15 mouse cellular contexts compared by ENCODE assay signal in genomic region chr8:70377049-70377448, GRCm38 (mm10). TPM values are rescaled to one million over a fixed set of nuclear protein-coding genes. Genes with fewer than 3 reads are reported as not detected.
DNase-seq lines count a peak whose midpoint lies in the region; ATAC-seq and TF ChIP-seq lines count a peak whose summit lies in the region.
"Had no signal": no experiment of that assay in that cellular context is flagged by ENCODE, and none has a peak within 500 bp of the region (broad histone marks: within the 10 kb centered on the region; RNA-seq: fewer than 3 reads in every experiment).

No protein-coding gene starts in this region.

- ATAC-seq in limb, embryonic 11.5 days (ENCODE audit: insufficient number of reproducible peaks, low FRiP score, low TSS enrichment, low read depth), result no peak
- peak; percentile 7; the same call in 1 of the 2 replicates for ATAC-seq in common myeloid progenitor, adult 5-6 weeks (replicated peaks; ENCODE audit: low read depth, poor library complexity, severe bottlenecking)
- ATAC-seq: activated CD4-positive, CD25-positive, alpha-beta regulatory T cell, adult 4 months; midbrain, embryonic 15.5 days had no signal

- no peaks in the 10 kb centered on the region for H3K36me3 ChIP-seq in limb, embryonic 11.5 days (ENCODE audit: control insufficient read depth, insufficient read depth, low read length)
- no peaks in the 10 kb centered on the region for H3K36me3 ChIP-seq in limb, embryonic 10.5 days
- no peaks in the 10 kb centered on the region for H3K36me3 ChIP-seq in E14TG2a.4 (ENCODE audit: insufficient read depth, low read length)
- no peaks in the 10 kb centered on the region for H3K36me3 ChIP-seq in kidney, adult 2 months (ENCODE audit: control insufficient read depth, insufficient read depth, low read length)
- H3K36me3 ChIP-seq: midbrain, embryonic 15.5 days had no signal

- no peak overlapping the region for H3K4me2 ChIP-seq in limb, embryonic 11.5 days (ENCODE audit: low read depth, severe bottlenecking)

- no peak overlapping the region for H3K9ac ChIP-seq in limb, embryonic 11.5 days (ENCODE audit: low read length)
- H3K9ac ChIP-seq: midbrain, embryonic 15.5 days had no signal

- no peak overlapping the region for H3K4me3 ChIP-seq in limb, embryonic 11.5 days (ENCODE audit: low read depth, low read length)
- no peak overlapping the region for H3K4me3 ChIP-seq in limb, embryonic 10.5 days
- H3K4me3 ChIP-seq in E14TG2a.4 (replicated peaks; ENCODE audit: low read length), result peak overlapping the region; percentile 84; the same call in 1 of the 2 replicates
- H3K4me3 ChIP-seq in kidney, adult 2 months (ENCODE audit: insufficient read depth, low read depth, low read length), result no peak overlapping the region
- H3K4me3 ChIP-seq: midbrain, embryonic 15.5 days had no signal

- peaks cover 30% of the 10 kb centered on the region for H3K4me1 ChIP-seq in limb, embryonic 11.5 days (ENCODE audit: control insufficient read depth, insufficient read depth, low read length)
- H3K4me1 ChIP-seq in limb, embryonic 10.5 days, result peaks cover 45% of the 10 kb centered on the region
- H3K4me1 ChIP-seq in E14TG2a.4 (replicated peaks; ENCODE audit: low read depth, low read length), result peaks cover 55% of the 10 kb centered on the region
- peaks cover 9% of the 10 kb centered on the region for H3K4me1 ChIP-seq in kidney, adult 2 months (ENCODE audit: control insufficient read depth, insufficient read depth, low read length)

- peaks cover 59% of the 10 kb centered on the region for H3K27me3 ChIP-seq in limb, embryonic 11.5 days (ENCODE audit: control insufficient read depth, insufficient read depth, low read length)
- H3K27me3 ChIP-seq in limb, embryonic 10.5 days (ENCODE audit: low read depth, poor library complexity, severe bottlenecking), result peaks cover 78% of the 10 kb centered on the region
- peaks cover 91% of the 10 kb centered on the region for H3K27me3 ChIP-seq in E14TG2a.4 (ENCODE audit: insufficient read depth, low read length)
- peaks cover 7% of the 10 kb centered on the region for H3K27me3 ChIP-seq in kidney, adult 2 months (replicated peaks; ENCODE audit: control insufficient read depth, insufficient read depth, low read length)

- no peak for TF ChIP-seq CTCF in E14TG2a.4 (conservative IDR thresholded peaks at IDR 0.05; ENCODE audit: low read length)
- no peak for TF ChIP-seq CTCF in kidney, adult 2 months (conservative IDR thresholded peaks at IDR 0.05; ENCODE audit: insufficient read depth, insufficient read length, low read depth, low read length)

- WGBS in limb, embryonic 11.5 days, result 12% methylated on average over 15 of the region's 15 CpGs
- 14% methylated on average over 15 of the region's 15 CpGs for WGBS in limb, embryonic 10.5 days
- WGBS in kidney, adult 2 months, result 16% methylated on average over 15 of the region's 15 CpGs

- H3K9me3 ChIP-seq in limb, embryonic 11.5 days (ENCODE audit: control insufficient read depth, low read length), result no peaks in the 10 kb centered on the region
- no peaks in the 10 kb centered on the region for H3K9me3 ChIP-seq in limb, embryonic 10.5 days (replicated peaks)
- no peaks in the 10 kb centered on the region for H3K9me3 ChIP-seq in E14TG2a.4 (ENCODE audit: low read length)
- H3K9me3 ChIP-seq: midbrain, embryonic 15.5 days had no signal

- no peak overlapping the region for H3K27ac ChIP-seq in limb, embryonic 11.5 days (replicated peaks; ENCODE audit: low read depth, low read length)
- no peak overlapping the region for H3K27ac ChIP-seq in limb, embryonic 10.5 days
- H3K27ac ChIP-seq in kidney, adult 2 months (ENCODE audit: insufficient read depth, low read depth, low read length), result no peak overlapping the region
- H3K27ac ChIP-seq: midbrain, embryonic 15.5 days had no signal

- peak; percentile 33 to 42 for DNase-seq in cerebellum, postnatal 14 days
- no peak for DNase-seq in cerebellum, adult 8-10 months
- peak; percentile 24 for DNase-seq in limb, embryonic 11.5 days (ENCODE audit: low spot score)
- DNase-seq in limb, embryonic 10.5 days (ENCODE audit: low spot score), result no peak
- no peak for DNase-seq in kidney, adult 2 months
- DNase-seq in frontal cortex, postnatal 14 days (ENCODE audit: low spot score in 2 of 2), result no peak
- DNase-seq: adrenal gland, postnatal 25 days; embryo, embryonic 11 days; kidney, adult 18-20 months; layer of hippocampus, postnatal 36 days; thymus, adult 2 months had no signal

- no peak for TF ChIP-seq POLR2A in kidney, adult 2 months (IDR thresholded peaks at IDR 0.05; ENCODE audit: low read depth, low read length)

RNA-seq across cellular contexts. Expression of gene Comp, which starts 3.7 kb away (rescaled TPM):
- polyA plus RNA-seq in limb, embryonic 11.5 days (2014; fragmentation: Nextera tagmentation; extraction: Ambion mirVana), result 0.43 and 0.50 TPM in 2 replicates
- 0.08 and 0.35 TPM in 2 replicates for polyA plus RNA-seq in limb, embryonic 10.5 days (2016; fragmentation: Nextera tagmentation; extraction: Ambion mirVana)
- total RNA-seq in common myeloid progenitor, adult 5-6 weeks (2017), result 0.27 TPM in 1 of 2 replicates, not detected in the other
- polyA plus RNA-seq in kidney, adult 2 months (2012; rRNA removed), result 1.6 and 2.8 TPM in 2 replicates

RNA-seq across cellular contexts. Expression of gene Upf1, which starts 24.0 kb away (rescaled TPM):
- polyA plus RNA-seq in limb, embryonic 11.5 days (2014; fragmentation: Nextera tagmentation; extraction: Ambion mirVana), result 23.2 and 25.1 TPM in 2 replicates
- 25.6 and 26.7 TPM in 2 replicates for polyA plus RNA-seq in limb, embryonic 10.5 days (2016; fragmentation: Nextera tagmentation; extraction: Ambion mirVana)
- total RNA-seq in common myeloid progenitor, adult 5-6 weeks (2017), result 31.9 and 36.7 TPM in 2 replicates
- 25.8 and 27.4 TPM in 2 replicates for polyA plus RNA-seq in kidney, adult 2 months (2012; rRNA removed)

RNA-seq across cellular contexts. Expression of gene Gdf1, which starts 47.4 kb away (rescaled TPM):
- 2.9 and 4.2 TPM in 2 replicates for polyA plus RNA-seq in limb, embryonic 11.5 days (2014; fragmentation: Nextera tagmentation; extraction: Ambion mirVana)
- polyA plus RNA-seq in limb, embryonic 10.5 days (2016; fragmentation: Nextera tagmentation; extraction: Ambion mirVana), result 7.9 and 13.8 TPM in 2 replicates
- total RNA-seq in common myeloid progenitor, adult 5-6 weeks (2017), result not detected in 2 replicates
- polyA plus RNA-seq in kidney, adult 2 months (2012; rRNA removed), result 0.08 TPM in 1 of 2 replicates, not detected in the other
- total RNA-seq: adrenal gland, postnatal 25 days had no signal

Comparison
In these comparisons a context has a peak if more than half of its experiments do, and no peak if none do; other contexts are left out.
1. DNase-seq: peak in cerebellum, postnatal 14 days (2 of 2) and limb, embryonic 11.5 days (single experiment); none in cerebellum, adult 8-10 months (single experiment), limb, embryonic 10.5 days (single experiment), kidney, adult 2 months (single experiment) and frontal cortex, postnatal 14 days (0 of 2).